Mouse (Mus musculus) urinary bladder, postnatal 4 days (tissue): ENCODE measurements around the gene Sycp1.

Experiments
- DNase-seq, 2 experiments: peaks; one replicate each; pipeline ENCODE4 v3.0.0; 2021 to 2022; ENCODE audit warnings: low spot score in 2 of 2

Gene Sycp1

DNA sequence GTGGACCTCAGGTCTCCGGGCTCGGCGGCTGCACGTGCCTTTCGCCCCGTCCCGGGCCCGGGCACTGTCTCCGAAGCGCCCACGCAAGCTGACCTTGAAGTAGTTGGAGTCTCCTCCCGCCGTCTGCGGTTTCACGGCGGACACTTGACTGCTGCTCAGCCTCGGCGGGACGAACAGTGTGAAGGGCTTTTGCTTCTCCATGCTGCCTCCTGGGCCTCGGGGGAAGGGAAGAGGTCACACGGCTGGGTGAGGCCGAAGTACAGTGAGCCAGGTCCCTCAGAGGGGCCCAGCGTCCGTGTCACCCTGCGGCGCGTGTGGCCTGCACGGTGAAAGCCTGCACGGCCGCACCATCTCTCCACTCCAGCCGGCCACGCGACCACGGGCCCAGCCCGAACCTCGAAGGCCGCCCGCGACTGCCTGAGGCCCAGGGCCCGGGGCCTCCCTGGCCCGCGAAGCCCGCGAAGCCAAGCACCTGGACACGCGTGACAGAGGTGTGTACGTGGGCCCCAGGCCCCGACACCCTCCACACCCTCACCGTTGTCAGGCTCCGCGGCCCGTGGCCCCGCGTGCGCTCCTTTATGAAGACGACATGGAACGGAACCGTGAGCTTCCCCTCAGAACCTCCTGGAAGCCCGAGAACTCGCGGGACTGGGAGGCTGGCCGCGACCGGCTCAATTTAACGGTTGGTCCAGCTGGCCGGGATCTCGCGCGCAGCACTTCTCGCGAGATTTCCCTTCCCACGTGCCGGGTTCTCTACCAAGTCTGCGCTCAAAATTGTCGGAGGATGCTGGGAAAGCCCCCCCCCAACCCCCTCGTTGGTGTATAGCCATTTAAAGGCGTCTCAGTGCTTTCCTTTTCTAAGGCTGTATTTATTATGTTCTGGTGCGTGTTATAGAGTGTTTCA lies at the start of gene Sycp1:
Gene Sycp1 (minus strand): TSS at position 650 of the 904 bp plus-strand sequence.
- DNase-seq: no peak

DNA sequence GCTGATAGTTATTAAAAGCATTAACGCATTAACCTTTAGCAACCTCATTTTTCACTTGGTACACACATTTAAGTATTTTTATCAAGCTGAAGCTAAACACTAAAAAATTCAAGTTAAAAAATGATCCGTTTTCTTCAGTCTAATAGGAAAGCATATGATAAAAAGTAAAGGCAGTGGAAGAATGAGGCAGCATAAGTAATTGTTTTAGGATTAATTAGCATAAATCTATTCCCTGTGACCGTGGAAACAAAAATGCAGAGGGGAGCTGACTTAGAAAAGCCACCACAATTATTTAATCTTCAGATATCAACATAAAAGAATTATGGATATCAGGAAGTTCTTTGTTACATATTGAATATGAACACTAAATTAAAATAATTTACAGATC lies 44.4 kb upstream of the Sycp1 start:
- DNase-seq: no peak

DNA sequence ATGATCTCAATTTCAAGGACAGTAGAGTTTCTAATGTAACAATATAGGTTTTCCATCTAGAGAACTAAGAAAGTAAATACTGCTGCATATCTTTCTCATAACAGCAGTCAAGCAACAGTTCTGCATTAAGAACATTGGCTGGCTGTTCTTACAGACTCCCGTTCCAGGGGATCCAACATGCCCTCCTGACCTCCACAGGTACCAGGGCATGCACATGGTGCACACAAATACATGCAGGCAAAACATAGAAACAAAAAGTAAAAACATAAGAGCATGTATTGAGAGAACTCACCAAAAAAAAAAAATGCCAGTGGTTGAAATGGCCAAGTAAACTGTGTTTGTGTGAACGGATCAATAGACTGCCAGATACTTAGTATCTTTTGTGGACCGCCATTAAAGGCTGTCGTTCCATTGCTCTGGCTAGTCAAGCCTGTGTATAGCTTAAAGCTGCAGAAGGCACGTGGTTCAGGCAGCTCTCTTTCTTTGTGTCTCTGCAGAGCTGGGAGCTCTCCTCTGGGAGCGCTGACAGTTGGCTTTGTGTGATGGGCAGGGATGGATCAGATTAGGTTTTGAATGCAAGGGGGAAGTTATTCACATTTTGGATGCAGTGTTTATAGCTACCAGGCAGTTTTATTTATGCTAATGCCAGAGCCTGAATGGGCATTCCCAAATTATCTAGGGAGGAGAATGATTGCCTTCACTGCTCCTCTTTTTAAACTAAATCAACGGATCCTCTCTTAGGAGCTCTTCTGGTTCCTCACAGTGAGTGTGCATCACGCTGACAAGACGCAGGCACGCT lies 43.8 kb upstream of the Sycp1 start:
- no peak for DNase-seq

DNA sequence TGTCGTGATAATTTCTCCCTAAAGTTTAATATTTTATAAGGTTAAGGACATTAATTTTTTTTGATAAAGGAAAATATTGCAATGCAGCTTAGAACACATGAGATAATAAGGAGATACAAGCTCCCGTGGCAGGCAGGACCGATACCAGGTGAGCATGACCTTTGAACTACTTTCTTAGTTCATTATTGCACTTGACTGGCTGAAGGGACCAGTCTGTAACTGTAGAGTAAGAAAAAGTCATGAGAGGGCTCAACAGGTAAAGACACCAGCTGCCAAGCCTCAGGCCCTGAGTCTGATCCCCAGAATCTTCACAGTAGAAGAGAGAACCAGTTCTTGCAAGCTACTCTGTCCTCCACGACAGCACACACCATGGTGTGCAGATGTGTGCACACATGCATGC lies 41.0 kb upstream of the Sycp1 start:
- no peak for DNase-seq

DNA sequence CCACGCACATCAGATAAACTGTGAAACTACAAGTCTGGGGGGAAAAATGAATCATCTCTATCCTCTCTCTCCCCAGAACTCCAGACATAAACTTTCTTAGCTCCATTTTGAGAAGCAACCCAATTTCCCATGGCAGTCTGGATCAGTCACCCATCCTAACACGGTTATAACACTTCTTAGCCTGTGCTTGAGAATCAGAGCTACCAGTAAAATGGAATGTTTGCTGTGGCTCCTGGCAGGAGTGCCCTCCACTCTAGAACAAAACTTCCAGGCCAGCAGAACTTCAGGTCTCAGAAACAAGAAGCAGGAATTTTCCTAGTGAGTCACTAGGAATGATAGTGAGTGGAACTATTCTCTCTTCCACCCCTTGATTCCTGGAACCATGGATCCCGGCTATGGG lies 34.6 kb upstream of the Sycp1 start:
- no peak for DNase-seq

DNA sequence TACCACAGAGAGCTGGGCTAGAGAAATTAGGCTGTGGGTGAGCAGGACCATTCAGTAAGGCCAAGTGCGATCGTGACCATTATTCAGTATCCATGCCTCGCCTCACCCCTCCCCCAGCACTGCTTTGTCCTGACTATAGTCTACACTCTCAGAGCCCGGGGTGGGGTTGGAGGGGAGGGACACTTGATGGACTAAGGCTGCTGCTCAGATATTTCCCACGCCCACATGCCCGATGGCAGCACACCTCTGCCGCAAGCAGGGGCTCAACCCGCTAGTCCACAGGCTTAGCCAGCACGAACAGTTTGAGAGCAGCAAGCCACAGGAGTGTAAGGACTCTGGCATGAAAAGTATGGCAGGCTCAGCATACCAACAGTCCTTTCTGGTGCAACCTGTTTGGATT lies 34.2 kb upstream of the Sycp1 start:
- no peak for DNase-seq

DNA sequence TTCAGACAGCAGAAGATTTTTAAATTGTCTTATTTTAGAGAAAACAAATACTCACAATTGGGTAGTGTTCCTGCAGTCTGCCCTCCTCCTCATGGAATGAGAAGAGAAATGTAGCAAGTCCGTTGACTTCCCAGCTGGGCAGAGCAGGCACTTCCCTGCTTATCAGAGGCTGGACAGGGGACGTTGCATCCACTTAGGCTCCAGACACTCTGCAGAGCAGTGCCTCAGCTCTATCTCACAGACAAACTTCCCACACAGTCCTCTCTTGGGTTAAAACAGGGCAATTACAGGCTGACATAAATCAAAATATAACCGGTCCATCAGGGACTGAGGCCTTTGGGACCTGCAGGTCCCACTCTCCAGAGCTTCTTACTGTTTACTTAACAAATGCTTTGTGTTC lies 28.1 kb upstream of the Sycp1 start, which contains the start of gene Nr1h5:
Gene Nr1h5 (minus strand): TSS at position 101 of the 400 bp plus-strand sequence.
- no peak for DNase-seq

DNA sequence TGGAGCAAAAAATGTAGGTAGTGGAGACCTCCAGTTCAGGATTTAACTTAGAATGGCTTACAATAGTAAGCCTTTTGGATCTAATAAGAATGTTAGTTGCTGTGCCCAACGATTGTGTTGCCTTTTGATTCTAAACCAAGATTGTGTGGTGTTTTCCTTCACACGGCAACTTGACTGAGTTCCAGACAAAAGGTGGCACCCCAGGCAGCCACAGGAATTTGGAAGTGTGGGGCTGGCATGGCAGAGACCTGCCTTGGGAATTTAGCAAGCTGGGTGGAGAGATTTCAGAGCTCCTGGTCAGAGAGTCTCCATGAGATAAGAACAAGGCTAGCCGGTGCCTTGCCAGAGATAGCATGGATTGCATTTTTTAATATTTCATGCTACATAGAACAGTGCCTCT lies 19.7 kb upstream of the Sycp1 start:
- DNase-seq: no peak

DNA sequence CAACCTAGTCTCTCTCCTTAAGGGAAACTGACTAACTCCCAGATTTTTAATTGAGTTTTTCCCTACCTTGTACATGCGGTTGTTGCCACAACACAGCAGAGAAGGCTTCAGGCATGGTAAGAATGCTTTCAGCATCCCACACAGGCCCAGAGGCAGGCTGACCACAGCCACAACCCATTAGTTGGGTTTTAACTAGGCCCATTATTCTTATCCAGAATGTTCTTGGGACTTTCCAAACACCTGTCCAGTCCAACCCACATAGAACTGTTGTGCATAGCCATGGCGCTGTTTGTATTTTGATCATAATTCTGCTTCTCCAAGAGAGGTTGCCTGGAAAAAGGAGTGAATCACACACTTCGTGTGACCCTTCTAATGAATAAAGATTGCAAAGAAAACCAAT lies 19.2 kb upstream of the Sycp1 start:
- DNase-seq: no peak

DNA sequence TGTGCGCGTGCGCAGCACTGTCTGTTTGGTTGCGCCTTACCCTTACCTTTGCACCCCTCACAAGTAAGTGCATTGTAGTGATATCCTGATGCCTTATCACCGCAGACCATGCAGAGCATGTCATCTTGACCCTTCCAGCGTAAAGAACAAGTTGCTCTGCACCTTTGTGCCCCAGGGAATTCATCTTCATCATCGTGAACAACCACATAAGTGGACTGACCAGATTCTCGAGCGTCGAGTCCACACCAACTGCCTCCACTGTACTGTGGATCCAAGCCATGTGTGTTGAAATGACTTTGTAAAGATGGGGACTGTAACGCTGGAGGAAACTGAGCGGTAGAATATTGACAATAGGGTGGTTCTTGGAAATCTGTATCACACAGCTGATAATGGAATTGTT lies 18.6 kb upstream of the Sycp1 start:
- no peak for DNase-seq

DNA sequence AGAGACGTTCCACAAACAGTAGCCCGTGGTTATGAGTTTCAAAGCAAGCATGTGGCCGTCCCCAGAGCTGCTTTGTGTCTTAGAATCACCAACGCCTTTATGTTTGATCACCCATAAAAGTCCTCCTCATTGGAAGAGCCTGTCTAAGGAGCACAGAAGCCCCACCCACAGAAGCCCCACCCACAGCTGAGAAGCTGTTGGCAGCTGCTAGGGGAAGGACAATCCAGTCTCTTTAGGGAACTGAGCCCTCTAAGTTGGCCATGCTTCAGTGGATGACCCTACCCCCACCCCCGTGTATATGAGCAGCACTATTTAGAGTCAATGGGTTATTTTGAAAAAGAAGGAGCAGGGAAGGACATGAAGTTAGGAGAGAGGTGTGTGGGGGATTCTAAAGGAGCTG lies 11.0 kb upstream of the Sycp1 start:
- DNase-seq: no peak

DNA sequence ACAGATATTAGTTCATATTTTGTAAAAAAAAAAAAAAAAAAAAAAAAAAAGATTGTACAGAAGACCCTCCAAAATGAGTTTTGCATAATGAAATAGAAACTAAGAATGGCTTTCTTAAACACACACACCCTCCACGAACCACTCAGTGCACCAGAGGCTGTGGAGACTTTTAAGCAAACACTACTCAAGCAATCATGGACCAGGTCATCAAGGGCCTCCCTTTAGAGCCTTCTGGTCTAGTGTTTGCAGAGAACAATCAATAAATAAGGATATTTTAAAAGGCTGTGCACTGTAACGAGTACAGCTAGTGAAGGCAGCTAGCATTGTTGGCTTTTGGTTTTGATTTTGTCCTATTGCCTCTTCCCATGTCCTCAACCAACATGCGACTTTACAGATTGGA lies 10.4 kb upstream of the Sycp1 start:
- no peak for DNase-seq

DNA sequence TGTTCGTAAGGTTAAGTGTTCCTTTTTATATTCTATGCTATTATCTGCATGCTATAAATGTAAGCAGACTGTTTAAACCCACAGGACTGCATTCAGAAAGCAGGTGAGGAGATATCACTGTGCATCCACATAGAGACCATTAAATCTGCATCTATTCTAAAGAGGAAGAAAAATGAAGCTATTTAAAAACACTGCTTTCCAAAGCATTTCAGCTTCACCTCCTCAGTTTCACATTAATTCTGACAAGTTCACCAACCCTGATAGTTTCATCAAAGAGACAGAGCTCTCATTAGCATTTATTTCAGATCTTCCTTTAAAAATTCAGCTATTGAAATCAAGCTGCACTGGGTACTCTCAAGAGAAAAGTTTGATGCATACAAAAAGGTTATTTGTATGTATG lies 2.2 kb upstream of the Sycp1 start:
- DNase-seq: no peak

DNA sequence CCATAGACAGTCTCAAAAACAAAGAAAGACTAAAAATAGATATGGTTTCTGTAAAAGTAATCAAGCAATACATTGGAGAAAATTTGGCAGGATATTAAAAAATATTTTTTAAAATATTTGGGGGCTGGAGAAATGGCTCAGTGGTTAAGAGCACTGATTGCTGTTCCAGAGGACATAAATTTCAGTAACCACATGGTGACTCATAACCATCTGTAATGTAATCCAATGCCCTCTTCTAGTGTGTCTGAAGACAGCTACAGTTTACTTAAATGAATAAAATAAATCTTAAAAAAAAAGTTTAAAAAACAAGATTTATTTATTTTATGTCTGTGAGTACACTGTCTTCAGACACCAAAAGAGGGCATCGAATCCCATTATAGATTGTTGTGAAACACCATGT lies 36.8 kb downstream of the Sycp1 start:
- no peak for DNase-seq

DNA sequence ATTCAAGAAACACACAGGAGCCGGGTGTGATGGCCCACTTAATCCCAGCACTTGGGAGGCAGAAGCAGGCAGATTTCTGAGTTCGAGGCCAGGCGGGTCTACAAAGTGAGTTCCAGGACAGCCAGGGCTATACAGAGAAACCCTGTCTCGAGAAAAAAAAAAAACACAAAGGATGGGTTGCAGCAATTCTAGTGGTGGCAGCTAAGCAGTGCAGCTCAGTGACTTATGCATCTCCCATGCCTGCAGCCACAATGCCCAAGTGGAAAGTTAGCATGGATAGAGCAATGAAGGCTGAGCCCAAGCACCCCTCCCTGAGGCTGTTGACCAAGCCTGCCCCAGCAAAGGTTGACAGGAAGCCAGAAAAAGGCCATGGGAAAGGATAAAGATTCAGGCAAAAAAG lies 55.4 kb downstream of the Sycp1 start:
- DNase-seq: no peak

DNA sequence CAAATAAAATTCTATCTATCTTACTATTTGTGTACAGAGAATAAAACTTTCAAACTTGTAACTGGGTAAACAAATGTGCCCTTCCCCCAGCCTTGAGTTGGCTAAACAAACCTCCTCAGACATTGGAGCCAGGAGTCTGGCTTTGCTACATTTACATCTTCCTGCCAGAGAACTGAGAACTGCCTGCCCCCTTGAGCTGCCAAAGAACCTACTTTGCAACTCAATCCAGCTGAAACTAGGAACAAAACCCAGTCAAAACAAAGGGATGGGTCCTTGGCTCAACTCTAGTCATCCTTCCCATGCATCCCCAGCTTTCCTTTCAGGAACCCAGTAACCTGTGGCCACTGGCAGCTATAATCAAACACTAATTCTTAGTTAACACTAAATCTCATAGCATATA lies 87.2 kb downstream of the Sycp1 start:
- no peak for DNase-seq

DNA sequence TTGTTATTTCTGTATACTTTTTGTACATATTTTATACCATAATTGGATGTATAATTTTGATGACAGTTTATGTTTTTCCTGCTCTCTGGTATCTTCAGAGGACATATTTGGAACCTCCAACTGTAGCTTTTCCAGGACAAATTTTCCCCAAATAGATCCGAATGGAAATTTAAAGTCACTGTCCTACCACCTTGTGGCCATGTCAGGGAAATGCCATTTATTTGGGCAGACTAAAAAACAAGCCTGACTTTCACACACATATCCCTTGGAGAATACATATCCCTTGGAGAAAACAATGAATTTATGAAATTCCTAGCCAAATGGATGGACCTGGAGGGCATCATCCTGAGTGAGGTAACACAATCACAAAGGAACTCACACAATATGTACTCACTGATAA lies 93.5 kb downstream of the Sycp1 start:
- no peak for DNase-seq

DNA sequence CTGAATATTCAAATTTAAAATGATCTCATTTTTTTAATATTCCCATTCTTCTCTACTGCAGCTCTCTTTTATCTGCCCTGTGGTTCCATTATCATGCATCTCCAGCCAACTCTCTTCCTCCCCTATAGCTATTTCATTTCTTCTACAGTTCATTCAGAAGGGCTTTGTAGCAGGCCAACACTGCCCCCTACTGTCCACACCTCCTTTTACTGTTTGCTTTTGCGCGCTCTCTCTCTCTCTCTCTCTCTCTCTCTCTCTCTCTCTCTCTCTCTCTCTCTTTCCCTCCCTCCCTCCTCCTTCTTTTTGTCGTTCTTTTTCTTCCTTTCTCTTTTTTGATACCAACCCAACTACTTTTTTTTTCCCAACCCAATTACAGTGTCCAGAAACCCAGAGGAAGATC lies 132.0 kb downstream of the Sycp1 start:
- peak; percentile 48 to 76 for DNase-seq

DNA sequence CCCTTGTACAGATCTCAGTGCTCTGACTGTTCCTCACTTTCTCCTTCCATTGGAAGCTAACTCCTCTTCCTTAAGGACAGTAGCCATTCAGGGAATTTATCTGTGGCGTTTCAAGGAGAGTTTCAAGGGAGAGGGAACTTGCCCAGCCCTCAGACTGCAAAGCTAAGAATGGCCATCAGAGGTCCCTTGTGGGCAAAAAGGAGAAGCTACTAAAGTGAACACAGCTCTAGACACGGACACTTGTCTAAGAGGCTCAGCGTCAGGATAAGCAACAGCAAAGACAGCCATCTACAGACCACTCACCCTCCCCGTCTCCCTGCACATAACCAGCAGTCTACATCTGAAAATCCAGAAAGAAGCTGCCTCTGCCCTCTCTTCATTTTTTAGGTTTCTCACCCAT lies 148.5 kb downstream of the Sycp1 start:
- no peak for DNase-seq

DNA sequence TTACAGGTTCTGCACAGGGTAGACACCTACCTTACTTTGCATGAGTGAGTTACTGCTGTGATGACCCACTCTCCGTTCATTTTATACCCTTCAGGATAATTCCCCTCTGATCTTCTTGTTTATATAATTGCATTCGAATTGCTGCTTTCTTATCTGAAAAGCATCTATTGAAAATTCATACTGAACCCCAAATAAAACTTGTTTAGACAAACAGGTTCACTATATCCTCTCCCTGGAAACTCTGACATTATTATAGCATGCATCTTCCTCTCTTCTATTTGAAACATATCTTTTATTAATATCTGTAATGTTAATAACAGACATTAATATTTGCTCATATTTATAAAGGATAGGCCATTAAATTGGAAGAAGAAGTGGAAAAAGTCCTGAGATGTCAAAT lies 153.3 kb downstream of the Sycp1 start, which contains the start of gene Tshb:
Gene Tshb (minus strand): TSS at position 101 of the 400 bp plus-strand sequence.
- DNase-seq: no peak

DNA sequence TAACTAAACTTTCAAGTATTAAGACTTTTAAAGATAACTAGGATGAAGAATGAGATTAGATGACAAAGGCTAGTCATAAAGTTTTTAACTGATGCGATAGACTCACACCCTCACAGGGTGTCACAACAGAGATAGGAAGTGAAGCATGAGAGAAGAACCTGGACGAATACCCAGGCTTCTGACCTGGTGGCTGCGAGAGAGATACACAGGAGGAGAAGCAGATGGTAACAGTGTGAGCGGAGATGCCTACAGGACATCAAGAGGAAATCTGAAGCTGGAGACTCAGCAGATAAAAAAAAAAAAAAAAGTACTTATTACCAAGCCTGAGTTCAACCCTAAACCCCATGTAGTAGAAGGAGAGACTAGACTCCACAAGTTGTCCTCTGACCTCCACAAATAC lies 162.9 kb downstream of the Sycp1 start:
- DNase-seq: no peak
